Mouse (Mus musculus): ENCODE data around the gene Acap2. TPM values are rescaled to one million over a fixed set of nuclear protein-coding genes. Genes with fewer than 3 reads are reported as not detected.
A peak's percentile ranks its signal among the peaks of the same experiment; 100 is the strongest.

Gene Acap2
- polyA plus RNA-seq, 1 experiment from 2014 or later: 11.1 TPM

GRCm38 (mm10) chr16:31074324-31074908 is 126.6 kb downstream of the Acap2 start:
- Histone ChIP-seq H3K4me1 (peaks cover 20% of the 10 kb centered on the region), H3K27ac (no peak overlapping the region), H3K9ac (no peak overlapping the region), H3K27me3 (replicated peaks) (no peaks in the 10 kb centered on the region), H3K9me3 (replicated peaks) (no peaks in the 10 kb centered on the region), H3K4me3 (no peak overlapping the region), H3K4me2 (no peak overlapping the region), H3K36me3 (peaks cover 9% of the 10 kb centered on the region; the same call in 1 of the 2 replicates)
- WGBS (ENCODE audit: insufficient replicate concordance): 53% methylated on average over 3 of the region's 3 CpGs
- ATAC-seq: no peak

DNA sequence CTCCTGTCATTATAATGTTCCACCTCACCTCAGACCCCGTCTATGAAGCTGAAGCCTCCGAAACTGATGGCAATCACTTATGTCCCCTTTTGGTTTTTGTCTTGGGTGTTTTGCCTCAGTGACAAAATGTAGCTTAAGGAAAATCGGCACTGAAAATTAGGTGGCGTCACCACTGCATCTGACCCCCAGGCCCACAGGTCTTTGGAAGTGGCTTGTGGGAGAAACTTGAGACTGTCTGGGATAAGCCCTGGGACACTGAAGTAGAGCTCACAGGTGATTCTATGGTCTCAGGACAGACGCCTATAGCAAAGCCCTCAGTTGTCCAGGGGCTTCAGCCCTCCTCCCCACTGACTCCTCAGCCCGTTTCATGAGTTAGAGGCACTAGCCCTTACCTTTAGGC is 129.3 kb downstream of the Acap2 start:
- Histone ChIP-seq H3K4me2 (no peak overlapping the region), H3K36me3 (no peaks in the 10 kb centered on the region), H3K27ac (no peak overlapping the region), H3K27me3 (replicated peaks) (no peaks in the 10 kb centered on the region), H3K4me1 (peaks cover 33% of the 10 kb centered on the region), H3K4me3 (no peak overlapping the region), H3K9me3 (replicated peaks) (no peaks in the 10 kb centered on the region), H3K9ac (no peak overlapping the region)
- WGBS (ENCODE audit: insufficient replicate concordance): 78% methylated on average over 6 of the region's 6 CpGs
- ATAC-seq: no peak

DNA sequence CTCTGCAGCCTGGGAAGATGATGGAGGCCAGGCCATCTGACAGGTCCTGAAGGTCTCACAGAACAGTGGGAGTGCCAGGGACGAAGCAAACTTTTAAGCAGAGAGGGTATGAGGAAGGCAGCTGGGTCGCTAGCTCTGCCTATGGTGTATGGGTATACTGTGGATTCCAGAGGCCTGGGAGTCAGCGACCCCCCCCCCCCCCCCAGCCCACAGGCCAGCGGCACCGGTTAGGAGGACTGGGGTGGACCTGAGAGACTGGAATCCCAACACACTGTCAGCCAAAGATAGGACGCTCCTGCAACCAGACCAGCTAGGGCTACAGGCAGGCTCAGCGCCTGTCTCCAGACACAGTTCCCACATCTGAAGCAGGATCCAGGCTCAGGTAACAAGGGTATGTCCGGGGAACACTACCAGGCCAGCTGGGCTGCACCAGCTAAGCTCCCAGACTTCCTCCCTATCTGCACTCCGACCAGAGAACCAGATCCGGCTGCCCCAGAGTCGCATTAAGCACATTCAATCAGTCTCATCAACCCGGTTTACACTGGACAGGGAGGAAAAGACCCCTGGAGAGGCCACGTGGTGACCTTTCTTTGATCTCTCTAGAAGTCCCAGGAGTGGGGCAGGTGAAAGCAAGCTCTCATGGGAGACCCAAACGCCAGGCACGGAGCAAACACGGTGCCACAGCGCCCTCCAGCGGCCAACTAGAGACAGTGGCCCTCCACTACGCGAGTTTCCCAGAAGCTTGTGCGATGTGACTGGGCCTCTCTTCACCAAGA is 130.5 kb downstream of the Acap2 start:
- H3K9ac ChIP-seq: no peak overlapping the region; the same call in 1 of the 2 replicates
- ATAC-seq: peak; percentile 40
- no peaks in the 10 kb centered on the region for H3K9me3 ChIP-seq (replicated peaks)
- H3K4me2 ChIP-seq: peak overlapping the region; percentile 47
- H3K4me1 ChIP-seq: peaks cover 45% of the 10 kb centered on the region
- no peaks in the 10 kb centered on the region for H3K36me3 ChIP-seq
- H3K27ac ChIP-seq: no peak overlapping the region
- WGBS (ENCODE audit: insufficient replicate concordance): 15% methylated on average over 19 of the region's 21 CpGs
- H3K4me3 ChIP-seq: no peak overlapping the region
- no peaks in the 10 kb centered on the region for H3K27me3 ChIP-seq (replicated peaks)

DNA sequence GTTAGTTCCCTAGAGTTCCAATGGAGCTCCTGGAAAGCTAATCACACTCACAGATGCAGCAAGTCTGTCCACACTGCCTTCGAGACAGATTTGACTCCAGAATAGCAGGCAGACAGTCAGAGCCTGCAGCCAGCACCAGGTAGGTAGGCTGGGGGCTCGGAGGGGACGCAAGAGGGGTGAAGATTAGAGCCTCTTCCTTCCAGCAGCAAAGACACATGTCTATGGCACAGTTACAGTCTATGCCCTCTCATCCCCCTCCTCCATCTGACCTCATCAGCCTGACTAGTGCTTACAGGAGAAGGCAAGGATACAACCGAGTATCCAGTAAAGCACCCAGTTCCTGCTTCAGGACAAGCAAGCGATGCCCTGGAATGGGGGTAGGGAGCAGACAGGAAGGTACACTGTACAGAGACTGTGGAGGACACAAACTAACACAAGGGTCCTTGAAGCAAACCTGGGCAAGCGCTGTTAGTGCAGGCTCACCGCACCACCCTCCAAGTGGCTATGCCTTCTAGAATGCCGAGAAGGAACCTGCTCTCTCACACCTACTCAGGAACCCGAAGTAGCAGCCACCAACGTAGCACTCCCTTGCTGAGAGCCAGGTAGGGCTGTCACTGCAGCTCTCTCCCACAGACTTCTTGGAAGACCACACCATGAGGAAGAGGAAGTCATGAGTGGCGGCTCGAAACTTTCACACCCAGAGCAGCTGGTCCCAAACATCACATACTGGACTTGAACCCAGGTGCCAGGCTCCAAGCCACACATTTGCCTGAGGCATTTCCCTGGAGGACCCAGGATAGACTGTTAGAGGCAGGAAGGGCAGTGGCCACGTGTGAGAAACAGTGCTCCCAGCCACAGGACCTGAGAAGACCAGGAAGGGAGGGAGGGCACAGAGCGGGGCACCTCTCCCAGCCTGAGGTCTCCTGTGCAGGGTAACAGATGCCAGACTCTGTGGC is 131.6 kb downstream of the Acap2 start:
- H3K36me3 ChIP-seq: no peaks in the 10 kb centered on the region
- no peak overlapping the region for H3K4me2 ChIP-seq
- H3K27me3 ChIP-seq (replicated peaks): no peaks in the 10 kb centered on the region
- no peaks in the 10 kb centered on the region for H3K9me3 ChIP-seq (replicated peaks)
- 72% methylated on average over 14 of the region's 14 CpGs for WGBS (ENCODE audit: insufficient replicate concordance)
- H3K4me1 ChIP-seq: peaks cover 46% of the 10 kb centered on the region
- no peak overlapping the region for H3K27ac ChIP-seq
- no peak overlapping the region for H3K9ac ChIP-seq
- no peak for ATAC-seq
- no peak overlapping the region for H3K4me3 ChIP-seq

DNA sequence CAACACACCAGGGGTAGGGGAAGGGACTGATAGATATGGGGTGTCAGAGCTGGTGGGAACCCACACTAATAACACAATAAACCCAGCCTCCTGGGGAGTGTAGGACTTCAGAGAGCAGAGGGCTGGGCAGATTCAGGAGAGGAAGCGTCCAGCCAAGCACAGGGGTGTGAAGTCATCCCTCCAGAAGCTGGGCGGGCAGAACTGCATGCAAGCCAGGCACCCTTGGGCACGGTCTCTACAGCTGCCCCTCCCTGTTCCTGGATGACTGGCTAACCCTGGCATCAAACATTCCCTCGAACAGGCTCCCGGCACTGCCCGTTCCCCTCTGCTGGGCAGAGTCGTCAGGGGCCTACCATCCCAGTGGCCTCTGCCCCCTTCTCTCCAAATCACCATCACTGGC is 132.8 kb downstream of the Acap2 start:
- 84% methylated on average over 7 of the region's 7 CpGs for WGBS (ENCODE audit: insufficient replicate concordance)
- Histone ChIP-seq H3K4me1 (peaks cover 46% of the 10 kb centered on the region), H3K4me3 (no peak overlapping the region), H3K9me3 (replicated peaks) (no peaks in the 10 kb centered on the region), H3K36me3 (no peaks in the 10 kb centered on the region), H3K4me2 (no peak overlapping the region), H3K27ac (no peak overlapping the region), H3K27me3 (replicated peaks) (no peaks in the 10 kb centered on the region), H3K9ac (no peak overlapping the region)
- ATAC-seq: no peak

DNA sequence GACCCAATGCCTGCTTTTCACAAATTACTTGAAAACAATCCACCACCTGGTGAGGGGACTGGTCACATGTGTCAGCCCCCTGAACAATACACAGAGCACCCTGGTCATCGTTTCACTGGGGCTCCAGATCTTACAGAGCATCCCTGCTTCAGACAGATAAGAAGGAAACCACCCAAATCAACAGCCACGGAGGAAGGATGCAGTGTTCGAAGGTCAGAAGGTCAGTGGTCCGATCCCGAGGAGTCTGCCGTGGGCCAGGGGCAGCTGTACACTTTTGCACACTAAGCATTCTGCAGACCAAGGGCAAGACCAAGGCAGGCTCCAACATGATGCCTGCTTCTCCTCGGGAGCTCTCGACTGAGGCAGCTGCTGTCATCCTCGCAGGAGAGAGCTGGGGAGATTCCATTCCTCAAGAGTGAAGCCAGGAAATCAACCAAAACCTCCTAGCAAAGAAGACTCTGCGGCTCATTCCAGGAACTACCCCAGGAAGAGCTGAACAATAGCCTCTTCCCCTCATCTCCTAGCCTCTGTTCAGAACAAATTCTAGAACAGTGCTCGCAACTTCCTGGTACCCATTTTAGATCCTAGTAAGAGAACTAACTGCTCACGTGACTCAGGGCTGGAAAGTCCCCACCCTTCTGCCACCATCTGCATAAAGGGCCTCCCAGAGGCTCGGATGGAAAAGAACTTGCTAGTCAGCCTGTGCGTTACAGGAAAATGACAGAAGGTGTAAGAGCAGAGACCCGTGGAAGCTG is 134.5 kb downstream of the Acap2 start:
- Histone ChIP-seq H3K27me3 (replicated peaks) (no peaks in the 10 kb centered on the region), H3K36me3 (no peaks in the 10 kb centered on the region), H3K4me2 (peak overlapping the region; percentile 57), H3K4me1 (peaks cover 46% of the 10 kb centered on the region), H3K9ac (no peak overlapping the region), H3K9me3 (replicated peaks) (no peaks in the 10 kb centered on the region), H3K4me3 (peak overlapping the region; percentile 34), H3K27ac (peak overlapping the region; percentile 57)
- 19% methylated on average over 15 of the region's 15 CpGs for WGBS (ENCODE audit: insufficient replicate concordance)
- peak; percentile 48 for ATAC-seq

DNA sequence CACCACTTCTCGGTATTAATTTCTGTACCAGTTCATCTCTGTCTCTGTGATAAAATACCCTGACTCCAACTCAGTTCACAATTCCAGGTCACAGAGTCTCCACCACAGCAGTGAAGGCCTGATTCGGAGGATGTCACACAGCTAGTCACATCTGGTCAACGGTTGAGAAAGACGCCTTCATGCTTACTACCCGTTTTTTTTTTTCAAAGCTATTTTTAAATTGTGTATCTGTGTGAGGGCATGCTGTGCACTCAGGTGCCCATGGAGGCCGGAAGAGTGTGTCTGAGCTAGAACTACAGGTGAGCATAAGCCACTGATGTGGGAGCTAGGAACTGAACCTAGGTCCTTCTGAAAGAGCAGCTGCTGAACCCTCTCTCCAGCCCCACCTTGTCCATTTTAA is 136.3 kb downstream of the Acap2 start:
- no peak overlapping the region for H3K4me3 ChIP-seq
- H3K9ac ChIP-seq: no peak overlapping the region
- ATAC-seq: no peak
- WGBS (ENCODE audit: insufficient replicate concordance): 72% methylated on average over 6 of the region's 6 CpGs
- no peak overlapping the region for H3K4me2 ChIP-seq
- no peaks in the 10 kb centered on the region for H3K36me3 ChIP-seq
- peaks cover 41% of the 10 kb centered on the region for H3K4me1 ChIP-seq
- no peak overlapping the region for H3K27ac ChIP-seq
- H3K9me3 ChIP-seq (replicated peaks): no peaks in the 10 kb centered on the region
- H3K27me3 ChIP-seq (replicated peaks): no peaks in the 10 kb centered on the region

DNA sequence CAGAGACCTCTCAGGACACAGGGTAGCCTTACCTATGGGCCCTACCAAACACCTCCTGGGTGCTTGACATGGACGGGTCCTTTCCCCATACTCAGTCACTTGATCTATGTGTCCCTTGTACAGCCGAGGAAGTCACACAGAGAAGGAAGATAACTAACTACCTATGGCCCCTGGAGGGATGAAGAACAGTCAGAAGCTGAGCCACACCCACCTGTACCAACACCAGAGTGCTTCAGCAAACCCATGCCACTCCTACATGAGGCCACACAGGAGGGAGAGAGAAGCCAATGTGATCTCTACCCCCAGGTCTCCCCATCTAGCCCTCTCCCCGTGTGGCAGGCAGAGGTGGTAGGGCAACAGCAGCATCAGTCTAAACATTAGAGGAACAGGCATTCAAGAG is 138.1 kb downstream of the Acap2 start:
- 39% methylated on average over 3 of the region's 3 CpGs for WGBS (ENCODE audit: insufficient replicate concordance)
- Histone ChIP-seq H3K4me3 (no peak overlapping the region), H3K9ac (no peak overlapping the region), H3K27ac (no peak overlapping the region), H3K27me3 (replicated peaks) (no peaks in the 10 kb centered on the region), H3K9me3 (replicated peaks) (no peaks in the 10 kb centered on the region), H3K4me1 (peaks cover 29% of the 10 kb centered on the region), H3K4me2 (no peak overlapping the region), H3K36me3 (no peaks in the 10 kb centered on the region)
- ATAC-seq: no peak

GRCm38 (mm10) chr16:31061246-31061880 is 139.7 kb downstream of the Acap2 start:
- ATAC-seq: no peak
- H3K9me3 ChIP-seq (replicated peaks): no peaks in the 10 kb centered on the region
- H3K9ac ChIP-seq: no peak overlapping the region
- no peaks in the 10 kb centered on the region for H3K36me3 ChIP-seq
- H3K27ac ChIP-seq: no peak overlapping the region
- H3K27me3 ChIP-seq (replicated peaks): no peaks in the 10 kb centered on the region
- H3K4me3 ChIP-seq: no peak overlapping the region
- H3K4me1 ChIP-seq: peaks cover 19% of the 10 kb centered on the region
- 79% methylated on average over 11 of the region's 11 CpGs for WGBS (ENCODE audit: insufficient replicate concordance)
- H3K4me2 ChIP-seq: no peak overlapping the region

- Histone ChIP-seq H3K4me3 (no peak overlapping the region), H3K9me3 (replicated peaks) (no peaks in the 10 kb centered on the region), H3K4me2 (no peak overlapping the region), H3K27ac (no peak overlapping the region), H3K27me3 (replicated peaks) (no peaks in the 10 kb centered on the region), H3K4me1 (peaks cover 13% of the 10 kb centered on the region), H3K9ac (no peak overlapping the region), H3K36me3 (no peaks in the 10 kb centered on the region)
- ATAC-seq: no peak
- WGBS (ENCODE audit: insufficient replicate concordance): 81% methylated on average over 13 of the region's 13 CpGs
Observed at GRCm38 (mm10) chr16:31060714-31061113, 140.3 kb downstream of the Acap2 start.

DNA sequence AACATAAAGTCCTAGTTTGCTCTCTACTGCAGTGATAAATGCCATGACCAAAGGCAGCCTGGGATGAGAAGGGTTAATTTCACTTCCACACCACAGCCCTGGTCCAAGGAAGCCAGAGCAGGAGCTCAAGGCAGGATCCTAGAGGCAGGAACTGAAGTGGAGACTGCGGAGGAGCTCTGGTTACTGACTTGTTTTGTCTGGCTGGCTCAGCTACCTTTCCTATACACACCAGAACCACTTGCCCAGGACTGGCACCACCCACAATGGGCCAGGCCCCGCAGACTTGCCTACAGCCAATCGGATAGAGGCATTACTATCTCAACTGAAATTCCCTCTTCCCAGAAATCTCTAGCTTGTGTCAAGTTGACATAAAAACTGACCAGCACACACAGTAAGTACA is 140.8 kb downstream of the Acap2 start:
- Histone ChIP-seq H3K4me2 (no peak overlapping the region), H3K4me3 (no peak overlapping the region), H3K27ac (no peak overlapping the region), H3K9ac (no peak overlapping the region), H3K36me3 (no peaks in the 10 kb centered on the region), H3K27me3 (replicated peaks) (no peaks in the 10 kb centered on the region), H3K9me3 (replicated peaks) (no peaks in the 10 kb centered on the region), H3K4me1 (peaks cover 9% of the 10 kb centered on the region; the same call in 1 of the 2 replicates)
- WGBS (ENCODE audit: insufficient replicate concordance): 78% methylated on average over 3 of the region's 3 CpGs
- ATAC-seq: no peak

All from liver, embryonic 12.5 days (tissue).